Mouse (Mus musculus) spleen, adult 2 months (tissue): ENCODE results near the gene Pml.

ENCODE experiments used
- CTCF ChIP-seq: fragments of 200-500 bp; IDR thresholded peaks from 2 replicates; pipeline ENCODE4 v1.5.1; 2011; ENCODE audit warnings: mild to moderate bottlenecking, inconsistent platforms; ENCODE audit not compliant: insufficient read depth, insufficient read length, insufficient replicate concordance; ENCODE audit errors: extremely low read depth
- POLR2A ChIP-seq: fragments of 200-500 bp; IDR thresholded peaks from 2 replicates; pipeline ENCODE4 v1.6.1; 2011; ENCODE audit warnings: low read depth, low read length, inconsistent platforms

GRCm38 (mm10) chr9:58265368-58265767, 15.8 kb upstream of the Pml start:
- TF ChIP-seq CTCF, result no peak
- TF ChIP-seq POLR2A, result no peak
